Mouse (Mus musculus) E14TG2a.4 (cell line): Measurements from ENCODE around the gene Ess2.

Experiments
- H3K27me3 ChIP-seq: 2 replicates; pipeline ENCODE4 v1.6.1; 2014; ENCODE audit warnings: low read length, control low read depth; ENCODE audit not compliant: insufficient read depth
- H3K36me3 ChIP-seq: 2 replicates; pipeline ENCODE4 v1.6.1; 2014; ENCODE audit warnings: low read length, control low read depth; ENCODE audit not compliant: insufficient read depth
- H3K4me1 ChIP-seq: replicated peaks from 2 replicates; pipeline ENCODE4 v1.6.1; 2014; ENCODE audit warnings: low read depth, low read length, control low read depth
- H3K4me3 ChIP-seq: replicated peaks from 2 replicates; pipeline ENCODE4 v1.5.1; 2014; ENCODE audit warnings: mild to moderate bottlenecking, low read length
- H3K9me3 ChIP-seq: 2 replicates; pipeline ENCODE4 v1.6.1; 2014; ENCODE audit warnings: low read length, control low read depth
- CTCF ChIP-seq: conservative IDR thresholded peaks from 2 replicates; pipeline ENCODE4 v1.5.1; 2014; ENCODE audit warnings: low read length
- NANOG ChIP-seq: IDR thresholded peaks from 2 replicates; pipeline ENCODE4 v1.6.1; 2014; ENCODE audit warnings: borderline replicate concordance, low read length, mixed read lengths
- POU5F1 ChIP-seq: IDR thresholded peaks from 2 replicates; pipeline ENCODE4 v1.6.1; 2014; ENCODE audit warnings: low read length, borderline replicate concordance

Gene Ess2

GRCm38 (mm10) chr16:17896091-17896490 is 15.1 kb downstream of the Ess2 start:
- peaks cover 18% of the 10 kb centered on the region for H3K36me3 ChIP-seq
- H3K9me3 ChIP-seq = no peaks in the 10 kb centered on the region
- no peak for TF ChIP-seq NANOG
- no peak for TF ChIP-seq CTCF
- TF ChIP-seq POU5F1 = no peak
- H3K27me3 ChIP-seq = peaks cover 14% of the 10 kb centered on the region; the same call in 1 of the 2 replicates
- no peak overlapping the region for H3K4me3 ChIP-seq
- H3K4me1 ChIP-seq = peaks cover 12% of the 10 kb centered on the region

- H3K36me3 ChIP-seq = peaks cover 9% of the 10 kb centered on the region
- no peaks in the 10 kb centered on the region for H3K9me3 ChIP-seq
- peaks cover 14% of the 10 kb centered on the region; the same call in 1 of the 2 replicates for H3K27me3 ChIP-seq
- no peak within 1 kb of the TSS for H3K4me3 ChIP-seq
- H3K4me1 ChIP-seq = peaks cover 25% of the 10 kb centered on the region
- TF ChIP-seq CTCF = no peak
- no peak for TF ChIP-seq POU5F1
- no peak for TF ChIP-seq NANOG
These were observed 17.2 kb downstream of the Ess2 start, which contains the start of gene Tssk1 for GRCm38 (mm10) chr16:17893923-17894322. Gene Tssk1 (plus strand): TSS chr16:17894223.

- Histone ChIP-seq H3K36me3 (peaks cover 9% of the 10 kb centered on the region), H3K4me3 (no peak overlapping the region), H3K9me3 (no peaks in the 10 kb centered on the region), H3K4me1 (peaks cover 25% of the 10 kb centered on the region), H3K27me3 (peaks cover 14% of the 10 kb centered on the region; the same call in 1 of the 2 replicates)
- no peak for TF ChIP-seq POU5F1
- no peak for TF ChIP-seq NANOG
- no peak for TF ChIP-seq CTCF
These were observed 18.5 kb downstream of the Ess2 start for GRCm38 (mm10) chr16:17892606-17893005.

GRCm38 (mm10) chr16:17891567-17891959 is 19.6 kb downstream of the Ess2 start, which contains the start of gene Gm20518:
Gene Gm20518 (minus strand): TSS chr16:17891671.
- peaks cover 14% of the 10 kb centered on the region; the same call in 1 of the 2 replicates for H3K27me3 ChIP-seq
- peak within 1 kb of the TSS; percentile 93 for H3K4me3 ChIP-seq
- H3K9me3 ChIP-seq = no peaks in the 10 kb centered on the region
- peaks cover 14% of the 10 kb centered on the region for H3K36me3 ChIP-seq
- TF ChIP-seq CTCF (no peak), NANOG (no peak), POU5F1 (no peak)
- H3K4me1 ChIP-seq = peaks cover 25% of the 10 kb centered on the region

- peaks cover 18% of the 10 kb centered on the region for H3K36me3 ChIP-seq
- H3K9me3 ChIP-seq = no peaks in the 10 kb centered on the region
- TF ChIP-seq NANOG (no peak), CTCF (no peak), POU5F1 (no peak)
- peak overlapping the region; percentile 93 for H3K4me3 ChIP-seq
- peaks cover 9% of the 10 kb centered on the region; the same call in 1 of the 2 replicates for H3K27me3 ChIP-seq
- peaks cover 29% of the 10 kb centered on the region for H3K4me1 ChIP-seq
These were observed 20.1 kb downstream of the Ess2 start for GRCm38 (mm10) chr16:17890917-17891566.

- Histone ChIP-seq H3K4me1 (peaks cover 36% of the 10 kb centered on the region), H3K27me3 (peaks cover 4% of the 10 kb centered on the region; the same call in 1 of the 2 replicates), H3K9me3 (no peaks in the 10 kb centered on the region), H3K4me3 (peak overlapping the region; percentile 93), H3K36me3 (peaks cover 24% of the 10 kb centered on the region)
- TF ChIP-seq POU5F1 = no peak
- no peak for TF ChIP-seq CTCF
- no peak for TF ChIP-seq NANOG
These were observed 20.8 kb downstream of the Ess2 start for GRCm38 (mm10) chr16:17890342-17890727.

- no peaks in the 10 kb centered on the region for H3K27me3 ChIP-seq
- TF ChIP-seq NANOG (no peak), POU5F1 (no peak), CTCF (no peak)
- H3K4me1 ChIP-seq = peaks cover 41% of the 10 kb centered on the region
- H3K36me3 ChIP-seq = peaks cover 24% of the 10 kb centered on the region
- peak overlapping the region; percentile 93 for H3K4me3 ChIP-seq
- no peaks in the 10 kb centered on the region for H3K9me3 ChIP-seq
These were observed 21.3 kb downstream of the Ess2 start for GRCm38 (mm10) chr16:17889689-17890341.

- no peak for TF ChIP-seq CTCF
- no peak for TF ChIP-seq POU5F1
- TF ChIP-seq NANOG = no peak
- Histone ChIP-seq H3K4me3 (0 out of 2 replicates have a peak overlapping the region, but pooled peaks have one; percentile 5), H3K36me3 (peaks cover 55% of the 10 kb centered on the region), H3K27me3 (no peaks in the 10 kb centered on the region), H3K9me3 (no peaks in the 10 kb centered on the region), H3K4me1 (peaks cover 45% of the 10 kb centered on the region)
These were observed 27.0 kb downstream of the Ess2 start for GRCm38 (mm10) chr16:17884116-17884515.
